ENCODE assay signal across 8 mouse cellular contexts in the genomic region with DNA sequence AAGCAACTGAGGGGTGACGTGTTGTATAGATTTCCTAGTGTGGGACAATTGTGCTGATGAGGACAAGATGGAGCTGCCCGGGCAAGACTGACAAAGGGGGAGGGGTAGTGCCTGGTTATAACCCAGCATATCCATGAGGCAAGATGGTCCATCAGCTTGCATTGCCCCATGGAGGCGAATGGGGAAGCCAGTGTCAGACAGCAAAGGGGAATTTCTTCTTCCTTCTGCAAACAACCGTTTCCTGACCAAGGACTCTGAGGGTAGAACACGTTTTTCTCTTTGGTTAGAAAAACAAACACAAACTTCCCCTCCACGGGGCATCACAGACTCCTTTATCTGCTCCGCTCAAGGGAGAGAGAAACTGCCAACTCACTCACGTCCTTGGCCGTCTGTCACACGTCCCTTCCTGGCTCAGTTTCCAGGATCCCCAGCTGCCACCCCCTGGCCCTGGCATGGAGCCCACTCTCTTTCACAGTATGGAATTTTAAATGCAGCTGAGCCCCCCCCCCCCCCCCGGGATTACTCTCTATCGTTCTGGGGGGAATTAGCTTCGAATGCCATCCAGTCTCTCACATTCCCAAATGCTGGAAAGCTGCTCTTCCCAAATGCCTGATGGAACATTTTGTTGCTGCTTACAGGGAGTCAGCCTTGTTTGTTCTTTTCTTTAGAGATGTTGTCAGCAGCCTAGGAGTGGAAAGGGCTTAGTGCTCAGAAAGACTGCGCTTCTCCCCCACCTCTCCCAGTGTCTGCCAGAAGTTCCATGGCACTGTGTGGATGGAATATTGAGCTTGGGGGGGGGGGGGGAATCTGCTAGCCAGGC.
DNase-seq lines count a peak whose midpoint lies in the region; ATAC-seq and TF ChIP-seq lines count a peak whose summit lies in the region.

No protein-coding gene starts in this region.

- peaks cover 3 to 14% of the 10 kb centered on the region in 2 experiments for H3K4me1 ChIP-seq in MEL (ENCODE audit: control insufficient read depth in 1 of 2, insufficient read depth in 2 of 2, low read length in 2 of 2)
- H3K4me1 ChIP-seq in lung, postnatal 0 days (ENCODE audit: insufficient read depth, low read depth, low read length), result no peaks in the 10 kb centered on the region; the same call in 1 of the 2 replicates
- H3K4me1 ChIP-seq in neural tube, embryonic 14.5 days (ENCODE audit: control insufficient read depth, insufficient read depth, low read length), result peaks cover 6% of the 10 kb centered on the region

- peak; percentile 79 for ATAC-seq in lung, postnatal 0 days
- ATAC-seq in neural tube, embryonic 14.5 days (ENCODE audit: low read depth), result peak; percentile 82

- WGBS in lung, postnatal 0 days, result under 1% methylated on average over 14 of the region's 14 CpGs
- WGBS in neural tube, embryonic 14.5 days, result 11% methylated on average over 14 of the region's 14 CpGs

- no peaks in the 10 kb centered on the region for H3K79me2 ChIP-seq in MEL (ENCODE audit: control insufficient read depth, insufficient read depth, low read length, poor library complexity)

- peak; percentile 77 to 82 for TF ChIP-seq EP300 in MEL (IDR thresholded peaks at IDR 0.05; ENCODE audit: low read depth in 1 of 2, low read length in 2 of 2)
- peak; percentile 49 for TF ChIP-seq EP300 in lung, postnatal 0 days (IDR thresholded peaks at IDR 0.05)

- H3K9ac ChIP-seq in MEL (ENCODE audit: control insufficient read depth, low read depth, low read length, poor library complexity, severe bottlenecking), result peak overlapping the region; percentile 26
- no peak overlapping the region for H3K9ac ChIP-seq in lung, postnatal 0 days (replicated peaks; ENCODE audit: low read depth)
- H3K9ac ChIP-seq in neural tube, embryonic 14.5 days (replicated peaks; ENCODE audit: low read depth, low read length), result no peak overlapping the region

- DNase-seq in 416B (ENCODE audit: low read depth) (peak; percentile 99), MEL (ENCODE audit: low read depth, low spot score) (peak; percentile 87)
- DNase-seq in cerebellum, postnatal 36 days, result peak; percentile 35 to 37
- peak; percentile 47 for DNase-seq in heart, adult 8-10 months (ENCODE audit: low spot score)
- peak; percentile 56 for DNase-seq in layer of hippocampus, adult 9-11 months
- peak; percentile 87 for DNase-seq in lung, postnatal 0 days (ENCODE audit: low spot score)
- no peak for DNase-seq in Muller cell, postnatal 12 days (ENCODE audit: inconsistent ontology term)

- TF ChIP-seq RAD21 in MEL (IDR thresholded peaks at IDR 0.05; ENCODE audit: low read depth, low read length), result no peak

- no peaks in the 10 kb centered on the region for H3K9me3 ChIP-seq in MEL (replicated peaks; ENCODE audit: insufficient read depth, low read length)
- H3K9me3 ChIP-seq in lung, postnatal 0 days (ENCODE audit: low read length), result no peaks in the 10 kb centered on the region
- no peaks in the 10 kb centered on the region for H3K9me3 ChIP-seq in neural tube, embryonic 14.5 days (ENCODE audit: control insufficient read depth, low read length)

- no peaks in the 10 kb centered on the region for H3K27me3 ChIP-seq in MEL (ENCODE audit: control insufficient read depth in 1 of 2, insufficient read depth in 2 of 2, low read length in 2 of 2)
- no peaks in the 10 kb centered on the region for H3K27me3 ChIP-seq in lung, postnatal 0 days (replicated peaks; ENCODE audit: insufficient read depth, low read length)
- no peaks in the 10 kb centered on the region for H3K27me3 ChIP-seq in neural tube, embryonic 14.5 days (ENCODE audit: control insufficient read depth, insufficient read depth, low read length)

- TF ChIP-seq CTCF in MEL (IDR thresholded peaks at IDR 0.05 in 2 of 3, conservative IDR thresholded peaks at IDR 0.05 in 1 of 3; ENCODE audit: control insufficient read depth in 1 of 3, insufficient read depth in 1 of 3, low read depth in 2 of 3, low read length in 3 of 3, poor library complexity in 1 of 3, severe bottlenecking in 1 of 3), result no peak
- TF ChIP-seq CTCF in lung, postnatal 0 days (IDR thresholded peaks at IDR 0.05), result no peak

- peak overlapping the region; percentile 43 for H3K4me2 ChIP-seq in lung, postnatal 0 days (replicated peaks; ENCODE audit: low read depth, low read length)
- H3K4me2 ChIP-seq in neural tube, embryonic 14.5 days (ENCODE audit: low read depth, low read length), result peak overlapping the region; percentile 2; the same call in 1 of the 2 replicates

- peak overlapping the region; percentile 2 to 36; a peak in 3 of 4 replicates for H3K4me3 ChIP-seq in MEL (ENCODE audit: control insufficient read depth in 1 of 2, insufficient read depth in 1 of 2, low read depth in 2 of 2, low read length in 2 of 2)
- no peak overlapping the region for H3K4me3 ChIP-seq in lung, postnatal 0 days (ENCODE audit: low read depth, low read length)
- no peak overlapping the region for H3K4me3 ChIP-seq in neural tube, embryonic 14.5 days (ENCODE audit: low read depth, low read length)

- no peak; a peak in 1 of 4 replicates for TF ChIP-seq POLR2A in MEL (IDR thresholded peaks at IDR 0.05; ENCODE audit: control insufficient read depth in 1 of 2, insufficient read depth in 1 of 2, low read depth in 1 of 2, low read length in 2 of 2, poor library complexity in 1 of 2)

- peak overlapping the region; percentile 79 for H3K27ac ChIP-seq in MEL (ENCODE audit: control insufficient read depth, low read depth, low read length)
- peak overlapping the region; percentile 78 for H3K27ac ChIP-seq in lung, postnatal 0 days (ENCODE audit: low read length)
- peak overlapping the region; percentile 45 for H3K27ac ChIP-seq in neural tube, embryonic 14.5 days (ENCODE audit: low read depth, low read length)

- H3K36me3 ChIP-seq in MEL (ENCODE audit: control insufficient read depth in 1 of 2, insufficient read depth in 2 of 2, low read length in 2 of 2), result peaks cover 0 to 10% of the 10 kb centered on the region in 2 experiments; a peak in 2 of 4 replicates
- H3K36me3 ChIP-seq in lung, postnatal 0 days (ENCODE audit: insufficient read depth, low read length), result no peaks in the 10 kb centered on the region
- H3K36me3 ChIP-seq in neural tube, embryonic 14.5 days (ENCODE audit: control insufficient read depth, insufficient read depth, low read length), result no peaks in the 10 kb centered on the region

TF ChIP-seq in MEL, 35 proteins besides CTCF, POLR2A, EP300 and RAD21:
- TF ChIP-seq ZC3H11A (IDR thresholded peaks at IDR 0.05; ENCODE audit: low read depth, low read length), result no peak
- peak; percentile 69 for TF ChIP-seq TAL1 (IDR thresholded peaks at IDR 0.05; ENCODE audit: low read length)
- peak; percentile 54 for TF ChIP-seq MAX (IDR thresholded peaks at IDR 0.05; ENCODE audit: low read length)
- TF ChIP-seq USF2 (IDR thresholded peaks at IDR 0.05; ENCODE audit: borderline replicate concordance in 1 of 2, insufficient read depth in 1 of 2, low read depth in 1 of 2, low read length in 2 of 2), result no peak
- 0 out of 2 replicates have a peak, but pooled peaks have one; percentile 34 for TF ChIP-seq GABPA (IDR thresholded peaks at IDR 0.05; ENCODE audit: low read depth, low read length)
- TF ChIP-seq USF1 (IDR thresholded peaks at IDR 0.05; ENCODE audit: low read depth, low read length), result no peak
- TF ChIP-seq MAFK (IDR thresholded peaks at IDR 0.05; ENCODE audit: borderline replicate concordance, low read depth, low read length), result no peak
- TF ChIP-seq MYC (IDR thresholded peaks at IDR 0.05; ENCODE audit: low read depth, low read length), result peak; percentile 81
- TF ChIP-seq NELFE (IDR thresholded peaks at IDR 0.05; ENCODE audit: low read depth, low read length), result no peak
- peak; percentile 72 for TF ChIP-seq MXI1 (IDR thresholded peaks at IDR 0.05; ENCODE audit: low read depth, low read length)
- no peak for TF ChIP-seq UBTF (IDR thresholded peaks at IDR 0.05; ENCODE audit: borderline replicate concordance, insufficient read depth, low read depth, low read length)
- 0 out of 2 replicates have a peak, but pooled peaks have one; percentile 11 for TF ChIP-seq MYB (IDR thresholded peaks at IDR 0.05; ENCODE audit: low read depth, low read length)
- TF ChIP-seq RCOR1 (IDR thresholded peaks at IDR 0.05; ENCODE audit: low read depth, low read length), result peak; percentile 74
- TF ChIP-seq HCFC1 (IDR thresholded peaks at IDR 0.05; ENCODE audit: low read depth, low read length), result no peak
- peak; percentile 92 for TF ChIP-seq ETS1 (IDR thresholded peaks at IDR 0.05; ENCODE audit: low read depth, low read length)
- no peak for TF ChIP-seq ZMIZ1 (IDR thresholded peaks at IDR 0.05; ENCODE audit: low read depth, low read length)
- TF ChIP-seq SIN3A (IDR thresholded peaks at IDR 0.05; ENCODE audit: low read length), result peak; percentile 74
- no peak for TF ChIP-seq POLR2AphosphoS2 (IDR thresholded peaks at IDR 0.05; ENCODE audit: low read length)
- no peak for TF ChIP-seq SMC3 (IDR thresholded peaks at IDR 0.05; ENCODE audit: low read depth, low read length)
- peak; percentile 28; the same call in 1 of the 2 replicates for TF ChIP-seq TBP (IDR thresholded peaks at IDR 0.05; ENCODE audit: low read depth, low read length)
- TF ChIP-seq MAZ (IDR thresholded peaks at IDR 0.05; ENCODE audit: low read depth, low read length), result no peak
- TF ChIP-seq CHD1 (IDR thresholded peaks at IDR 0.05; ENCODE audit: low read depth, low read length), result no peak
- TF ChIP-seq TCF12 (IDR thresholded peaks at IDR 0.05; ENCODE audit: low read depth, low read length), result peak; percentile 71
- peak; percentile 68; the same call in 1 of the 2 replicates for TF ChIP-seq BHLHE40 (IDR thresholded peaks at IDR 0.05; ENCODE audit: borderline replicate concordance, low read depth, low read length)
- no peak for TF ChIP-seq POLR2AphosphoS5 (IDR thresholded peaks at IDR 0.05; ENCODE audit: borderline replicate concordance, low read depth, low read length)
- peak; percentile 62 for TF ChIP-seq GATA1 (IDR thresholded peaks at IDR 0.05; ENCODE audit: low read depth, low read length)
- no peak for TF ChIP-seq CHD2 (IDR thresholded peaks at IDR 0.05; ENCODE audit: low read length)
- TF ChIP-seq JUND (IDR thresholded peaks at IDR 0.05; ENCODE audit: low read depth, low read length), result no peak

Comparison
In these comparisons a context has a peak if more than half of its experiments do, and no peak if none do; other contexts are left out.
1. H3K4me3 ChIP-seq: peak in MEL (2 of 2); none in lung, postnatal 0 days (single experiment) and neural tube, embryonic 14.5 days (single experiment).
2. Peak in every context shown above with its lines, with median percentiles within 50 percentile points of each other: H3K27ac ChIP-seq.